Mouse (Mus musculus): ENCODE results near the gene Cst6. TPM values are rescaled to one million over a fixed set of nuclear protein-coding genes. Genes with fewer than 3 reads are reported as not detected.

Gene Cst6
- polyA plus RNA-seq, 1 experiment, result 874 TPM

DNA sequence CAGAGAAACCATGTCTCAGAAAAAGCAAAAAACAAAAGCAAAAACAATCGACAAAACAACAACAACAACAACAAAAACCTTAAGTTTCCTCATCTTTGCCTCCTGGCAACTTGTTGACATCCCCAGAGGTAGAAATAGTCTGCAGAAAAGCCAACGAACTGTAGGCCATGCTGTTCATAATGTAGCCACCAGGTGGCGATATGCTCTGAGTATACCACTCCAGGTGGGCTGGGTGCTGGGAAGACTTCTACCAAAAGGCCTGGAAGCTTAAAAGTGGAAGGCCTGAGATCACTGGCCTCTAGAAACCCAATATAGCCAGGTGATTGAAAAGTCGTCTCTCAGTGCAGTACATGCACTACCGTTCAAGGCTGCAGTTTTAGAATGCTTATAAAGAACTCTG is 11.4 kb downstream of the Cst6 start:
- Histone ChIP-seq H3K27ac (ENCODE audit: insufficient read depth, low read depth, low read length) (no peak overlapping the region), H3K4me1 (ENCODE audit: control insufficient read depth, insufficient read depth, insufficient read length, low read length) (no peaks in the 10 kb centered on the region), H3K4me3 (ENCODE audit: low read depth, low read length) (no peak overlapping the region), H3K36me3 (ENCODE audit: control insufficient read depth, insufficient read depth, low read length) (no peaks in the 10 kb centered on the region), H3K27me3 (ENCODE audit: control insufficient read depth, insufficient read depth, low read length) (no peaks in the 10 kb centered on the region)
- TF ChIP-seq POLR2A (IDR thresholded peaks at IDR 0.05; ENCODE audit: low read depth, low read length) (no peak), CTCF (IDR thresholded peaks at IDR 0.05; ENCODE audit: extremely low read depth, insufficient read length, insufficient replicate concordance, low read depth, low read length) (peak; percentile 85; the same call in 1 of the 2 replicates)
- 13% methylated on average over 5 of the region's 5 CpGs for WGBS

GRCm38 (mm10) chr19:5335441-5335840 is 13.9 kb downstream of the Cst6 start, which contains the start of gene Catsper1:
Gene Catsper1 (plus strand): TSS chr19:5335741.
- no peaks in the 10 kb centered on the region for H3K4me1 ChIP-seq (ENCODE audit: control insufficient read depth, insufficient read depth, insufficient read length, low read length)
- TF ChIP-seq CTCF (IDR thresholded peaks at IDR 0.05; ENCODE audit: extremely low read depth, insufficient read length, insufficient replicate concordance, low read depth, low read length), result no peak
- TF ChIP-seq POLR2A (IDR thresholded peaks at IDR 0.05; ENCODE audit: low read depth, low read length), result no peak
- H3K4me3 ChIP-seq (ENCODE audit: low read depth, low read length), result no peak within 1 kb of the TSS
- no peak within 1 kb of the TSS for H3K27ac ChIP-seq (ENCODE audit: insufficient read depth, low read depth, low read length)
- H3K27me3 ChIP-seq (ENCODE audit: control insufficient read depth, insufficient read depth, low read length), result no peaks in the 10 kb centered on the region
- no peaks in the 10 kb centered on the region for H3K36me3 ChIP-seq (ENCODE audit: control insufficient read depth, insufficient read depth, low read length)
- 90% methylated on average over 6 of the region's 6 CpGs for WGBS

DNA sequence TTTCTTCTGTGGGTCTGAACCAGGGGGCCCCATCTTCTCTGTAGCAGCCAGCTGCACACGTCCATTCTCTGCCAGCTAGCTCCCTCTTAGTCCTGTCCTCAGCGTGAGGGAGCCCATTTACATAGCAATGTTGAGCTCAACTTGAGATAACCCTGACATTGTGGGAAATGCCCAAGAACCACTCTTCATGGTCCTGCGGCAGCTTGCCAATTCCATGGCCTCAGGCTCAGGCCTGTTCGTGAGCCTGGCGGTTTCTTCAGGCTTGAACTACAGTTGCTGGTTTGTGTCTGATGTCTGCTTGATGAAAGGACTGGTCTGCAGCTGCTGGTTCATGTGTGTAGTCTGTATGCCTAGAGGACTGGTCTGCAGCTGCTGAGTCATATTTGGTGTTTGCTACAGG is 14.6 kb downstream of the Cst6 start:
- Histone ChIP-seq H3K27me3 (ENCODE audit: control insufficient read depth, insufficient read depth, low read length) (no peaks in the 10 kb centered on the region), H3K27ac (ENCODE audit: insufficient read depth, low read depth, low read length) (no peak overlapping the region), H3K4me1 (ENCODE audit: control insufficient read depth, insufficient read depth, insufficient read length, low read length) (no peaks in the 10 kb centered on the region), H3K36me3 (ENCODE audit: control insufficient read depth, insufficient read depth, low read length) (no peaks in the 10 kb centered on the region), H3K4me3 (ENCODE audit: low read depth, low read length) (no peak overlapping the region)
- TF ChIP-seq CTCF (IDR thresholded peaks at IDR 0.05; ENCODE audit: extremely low read depth, insufficient read length, insufficient replicate concordance, low read depth, low read length) (no peak), POLR2A (IDR thresholded peaks at IDR 0.05; ENCODE audit: low read depth, low read length) (no peak)
- WGBS, result 78% methylated on average over 5 of the region's 5 CpGs

DNA sequence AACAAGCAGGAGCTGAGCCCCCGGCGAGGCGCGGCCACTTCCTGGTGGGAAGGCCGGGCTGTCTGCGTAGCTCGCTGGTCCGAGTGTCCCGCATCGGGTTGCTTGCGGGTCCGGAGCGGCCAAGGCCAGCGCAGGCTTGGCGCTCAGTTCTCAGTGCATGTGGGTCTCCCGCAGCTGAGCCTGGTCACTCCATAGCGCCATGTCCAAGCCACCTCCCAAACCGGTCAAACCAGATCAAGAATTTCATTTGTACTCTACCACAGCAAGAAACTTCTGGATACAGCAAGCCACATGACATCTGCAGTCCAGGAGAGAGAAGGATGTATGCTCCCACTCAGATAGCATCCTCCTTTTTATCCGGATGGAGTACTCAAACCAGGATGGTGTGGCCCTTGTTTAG is 21.4 kb downstream of the Cst6 start:
- TF ChIP-seq CTCF (IDR thresholded peaks at IDR 0.05; ENCODE audit: extremely low read depth, insufficient read length, insufficient replicate concordance, low read depth, low read length), result no peak
- no peak for TF ChIP-seq POLR2A (IDR thresholded peaks at IDR 0.05; ENCODE audit: low read depth, low read length)
- Histone ChIP-seq H3K4me3 (ENCODE audit: low read depth, low read length) (no peak overlapping the region), H3K27ac (ENCODE audit: insufficient read depth, low read depth, low read length) (no peak overlapping the region), H3K36me3 (ENCODE audit: control insufficient read depth, insufficient read depth, low read length) (no peaks in the 10 kb centered on the region), H3K27me3 (ENCODE audit: control insufficient read depth, insufficient read depth, low read length) (no peaks in the 10 kb centered on the region), H3K4me1 (ENCODE audit: control insufficient read depth, insufficient read depth, insufficient read length, low read length) (no peaks in the 10 kb centered on the region)
- WGBS, result 64% methylated on average over 19 of the region's 19 CpGs

DNA sequence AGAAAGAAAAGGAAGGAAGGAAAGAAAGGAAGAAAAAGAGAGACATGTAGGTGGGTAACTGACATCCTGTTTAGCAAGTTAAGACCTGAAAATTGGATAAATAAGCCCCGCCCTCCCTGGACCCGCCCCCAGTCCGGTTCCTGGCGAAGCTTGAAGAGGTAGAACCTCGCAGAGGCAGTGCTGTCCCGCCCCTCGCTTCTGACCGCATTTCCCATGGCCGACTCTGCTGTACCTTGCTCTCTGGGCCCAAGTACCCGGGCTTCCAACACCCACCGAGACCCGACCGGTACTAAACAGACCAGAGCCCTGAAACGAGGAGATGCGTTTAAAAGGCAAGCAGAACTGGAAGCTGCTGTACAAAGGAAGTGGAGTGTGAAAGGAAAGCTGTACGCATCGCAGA is 25.6 kb downstream of the Cst6 start:
- peak overlapping the region; percentile 24 for H3K4me3 ChIP-seq (ENCODE audit: low read depth, low read length)

GRCm38 (mm10) chr19:5313189-5313588 is 36.2 kb downstream of the Cst6 start:
- Histone ChIP-seq H3K4me1 (ENCODE audit: control insufficient read depth, insufficient read depth, insufficient read length, low read length) (no peaks in the 10 kb centered on the region), H3K36me3 (ENCODE audit: control insufficient read depth, insufficient read depth, low read length) (no peaks in the 10 kb centered on the region), H3K27me3 (ENCODE audit: control insufficient read depth, insufficient read depth, low read length) (no peaks in the 10 kb centered on the region), H3K4me3 (ENCODE audit: low read depth, low read length) (no peak overlapping the region), H3K27ac (ENCODE audit: insufficient read depth, low read depth, low read length) (no peak overlapping the region)
- TF ChIP-seq CTCF (IDR thresholded peaks at IDR 0.05; ENCODE audit: extremely low read depth, insufficient read length, insufficient replicate concordance, low read depth, low read length) (no peak), POLR2A (IDR thresholded peaks at IDR 0.05; ENCODE audit: low read depth, low read length) (no peak)
- 81% methylated on average over 8 of the region's 8 CpGs for WGBS

More for the DNA sequence above, 25.6 kb downstream of the Cst6 start:
- H3K27me3 ChIP-seq (ENCODE audit: control insufficient read depth, insufficient read depth, low read length), result no peaks in the 10 kb centered on the region
- no peak for TF ChIP-seq POLR2A (IDR thresholded peaks at IDR 0.05; ENCODE audit: low read depth, low read length)
- TF ChIP-seq CTCF (IDR thresholded peaks at IDR 0.05; ENCODE audit: extremely low read depth, insufficient read length, insufficient replicate concordance, low read depth, low read length), result no peak
- H3K36me3 ChIP-seq (ENCODE audit: control insufficient read depth, insufficient read depth, low read length), result no peaks in the 10 kb centered on the region
- H3K27ac ChIP-seq (ENCODE audit: insufficient read depth, low read depth, low read length), result no peak overlapping the region
- WGBS, result 15% methylated on average over 17 of the region's 17 CpGs
- no peaks in the 10 kb centered on the region for H3K4me1 ChIP-seq (ENCODE audit: control insufficient read depth, insufficient read depth, insufficient read length, low read length)

- Histone ChIP-seq H3K4me3 (ENCODE audit: low read depth, low read length) (no peak overlapping the region), H3K27ac (ENCODE audit: insufficient read depth, low read depth, low read length) (no peak overlapping the region), H3K27me3 (ENCODE audit: control insufficient read depth, insufficient read depth, low read length) (peaks cover 3% of the 10 kb centered on the region; the same call in 1 of the 2 replicates), H3K36me3 (ENCODE audit: control insufficient read depth, insufficient read depth, low read length) (no peaks in the 10 kb centered on the region), H3K4me1 (ENCODE audit: control insufficient read depth, insufficient read depth, insufficient read length, low read length) (peaks cover 3% of the 10 kb centered on the region; the same call in 1 of the 2 replicates)
- no peak for TF ChIP-seq CTCF (IDR thresholded peaks at IDR 0.05; ENCODE audit: extremely low read depth, insufficient read length, insufficient replicate concordance, low read depth, low read length)
- TF ChIP-seq POLR2A (IDR thresholded peaks at IDR 0.05; ENCODE audit: low read depth, low read length), result no peak
- 79% methylated on average over 7 of the region's 7 CpGs for WGBS
Observed at GRCm38 (mm10) chr19:5309025-5309424, 40.3 kb downstream of the Cst6 start.

Measured in small intestine, adult 2 months (tissue).